Mouse (Mus musculus) small intestine, adult 2 months (tissue): ENCODE measurements at regions not wholly inside any gene's neighbourhood (a gene's known extent, or its start where the extent isn't known, plus 50 kb on each side); places are given as distances from the start of the nearest gene placed in this dataset.
"Not testable (repeated sequence)": the region's sequence is repeated elsewhere in the genome, so short reads cannot be mapped to it uniquely, and the experiment has no call there.

Source experiments
- CTCF ChIP-seq: fragments of 200-500 bp; IDR thresholded peaks from 2 replicates; pipeline ENCODE4 v1.5.1; 2012; ENCODE audit warnings: low read depth, mild to moderate bottlenecking, control low read depth, inconsistent platforms, low read length, moderate library complexity, mixed read lengths; ENCODE audit not compliant: insufficient replicate concordance, insufficient read length; ENCODE audit errors: extremely low read depth
- POLR2A ChIP-seq: fragments of 200-500 bp; IDR thresholded peaks from 2 replicates; pipeline ENCODE4 v1.6.1; 2012; ENCODE audit warnings: low read depth, mild to moderate bottlenecking, control low read depth, inconsistent platforms, low read length, moderate library complexity

- TF ChIP-seq CTCF, POLR2A: not testable (repeated sequence)
Observed at GRCm38 (mm10) chr16:31575646-31576045, 87.6 kb upstream of the Dlg1 start.
